Mouse (Mus musculus) small intestine, adult 2 months (tissue): ENCODE results near the gene Cacna1g.

Experiments
- CTCF ChIP-seq: fragments of 200-500 bp; IDR thresholded peaks from 2 replicates; pipeline ENCODE4 v1.5.1; 2012; ENCODE audit warnings: low read depth, mild to moderate bottlenecking, control low read depth, inconsistent platforms, low read length, moderate library complexity, mixed read lengths; ENCODE audit not compliant: insufficient replicate concordance, insufficient read length; ENCODE audit errors: extremely low read depth
- POLR2A ChIP-seq: fragments of 200-500 bp; IDR thresholded peaks from 2 replicates; pipeline ENCODE4 v1.6.1; 2012; ENCODE audit warnings: low read depth, mild to moderate bottlenecking, control low read depth, inconsistent platforms, low read length, moderate library complexity

GRCm38 (mm10) chr11:94387756-94388155, 86.2 kb downstream of the Cacna1g start:
- no peak for TF ChIP-seq CTCF
- no peak for TF ChIP-seq POLR2A
